Mouse (Mus musculus) heart, postnatal 10 days (tissue): ENCODE data around the gene Baiap2l1. TPM values are rescaled to one million over a fixed set of nuclear protein-coding genes. Genes with fewer than 3 reads are reported as not detected.
"Not testable (repeated sequence)": the region's sequence is repeated elsewhere in the genome, so short reads cannot be mapped to it uniquely, and the experiment has no call there.

Source experiments
- DNase-seq, 2 experiments: peaks; one replicate each; pipeline ENCODE4 v3.0.0; 2021
- intact Hi-C: fragments of 180-260 bp; cut with DNase I; formaldehyde crosslinking; loops from one replicate; pipeline ENCODE4 v1.15.1; 2025
- total RNA-seq, 2 experiments: library from RNA; stranded (reverse); gene quantifications; 2 replicates each; pipeline ENCODE4 v1.2.3; 2021

Gene Baiap2l1
- total RNA-seq, 2 experiments from 2014 or later = 11.3 to 11.5 TPM

DNA sequence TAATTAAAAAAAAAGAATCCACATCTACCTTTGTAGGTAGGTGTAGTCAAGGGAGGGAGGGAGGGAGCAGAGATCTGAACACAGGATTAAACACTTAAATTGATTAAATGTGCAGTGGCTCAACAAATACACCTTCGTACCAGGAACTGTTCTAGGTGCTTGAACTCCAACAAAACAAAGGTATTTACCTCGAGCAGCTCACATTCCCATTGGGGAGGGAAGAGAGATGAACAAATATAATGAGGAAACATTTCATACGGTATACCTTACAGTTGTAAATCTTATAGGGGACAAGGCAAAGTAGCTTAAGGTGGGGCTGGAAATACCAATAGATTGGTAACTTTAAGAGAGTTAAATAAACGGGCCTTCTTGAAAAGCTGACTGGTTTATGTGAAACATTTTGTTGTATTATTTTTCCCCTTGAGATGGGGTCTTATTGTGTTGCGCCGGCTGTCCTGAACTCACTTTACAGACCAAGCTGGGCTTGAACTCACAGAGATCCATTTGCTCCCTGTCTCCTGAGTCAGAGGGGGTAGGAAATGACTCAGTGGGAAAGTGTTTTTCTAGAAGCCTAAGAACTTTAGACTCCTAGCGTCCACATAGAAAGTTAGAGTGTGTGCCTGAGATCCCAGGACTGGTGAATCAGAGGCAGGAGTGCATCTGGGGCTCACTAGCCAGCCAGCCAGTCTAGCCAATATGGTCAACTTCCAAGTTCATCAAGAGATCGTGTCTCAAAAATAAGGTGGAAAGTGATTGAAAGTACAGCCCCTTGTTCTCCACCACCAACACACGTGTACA lies 5.5 kb downstream of the Baiap2l1 start:
- intact Hi-C loops = no loop called here
- no peak for DNase-seq

GRCm38 (mm10) chr5:144351185-144351584 lies 6.7 kb downstream of the Baiap2l1 start:
- intact Hi-C loops = no loop called here
- no peak for DNase-seq

GRCm38 (mm10) chr5:144344592-144344991 lies 13.3 kb downstream of the Baiap2l1 start:
- intact Hi-C loops = no loop called here
- DNase-seq = no peak

DNA sequence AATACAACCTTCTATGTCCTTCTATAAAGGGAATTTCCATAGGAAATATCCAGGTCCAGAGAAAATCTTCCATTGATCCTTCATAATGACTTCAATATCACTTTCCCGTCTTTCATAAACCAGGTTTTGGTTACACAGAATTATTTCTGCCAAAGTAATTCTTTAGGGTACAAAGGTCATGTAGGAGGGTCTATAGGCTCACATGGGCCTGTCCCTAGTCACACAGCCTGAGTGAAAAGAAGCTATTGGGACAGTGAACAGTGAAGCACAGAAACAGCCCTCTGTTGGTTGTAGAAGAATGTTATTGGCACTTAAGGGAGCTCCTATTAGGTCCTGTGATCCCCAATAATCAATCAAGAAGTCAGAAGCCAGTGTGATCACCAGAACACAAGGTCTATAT lies 16.8 kb downstream of the Baiap2l1 start:
- intact Hi-C loops = no loop called here

GRCm38 (mm10) chr5:144338787-144339186 lies 19.1 kb downstream of the Baiap2l1 start:
- intact Hi-C loops = no loop called here
- DNase-seq = no peak

More for the DNA sequence above, 16.8 kb downstream of the Baiap2l1 start:
- DNase-seq = no peak

DNA sequence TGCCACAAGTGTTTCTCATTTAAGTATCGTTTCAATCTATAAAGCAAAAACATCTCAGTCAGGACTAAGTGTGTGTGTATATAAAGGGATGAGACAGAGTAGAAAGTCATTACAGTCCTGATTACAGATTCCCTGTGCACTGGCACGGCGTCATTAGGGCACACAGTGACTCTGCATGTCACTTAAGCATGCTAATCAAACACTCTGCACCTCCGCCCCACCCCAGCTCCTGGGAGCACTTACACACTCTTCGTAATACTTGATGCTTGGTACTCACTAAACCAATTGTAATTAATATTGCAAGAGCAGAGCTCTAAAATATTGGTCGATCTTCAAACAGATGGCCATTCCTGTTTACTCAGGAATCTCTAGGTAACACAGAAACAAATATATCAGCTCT lies 22.6 kb downstream of the Baiap2l1 start:
- intact Hi-C loops, DNase-seq: not testable (repeated sequence)

DNA sequence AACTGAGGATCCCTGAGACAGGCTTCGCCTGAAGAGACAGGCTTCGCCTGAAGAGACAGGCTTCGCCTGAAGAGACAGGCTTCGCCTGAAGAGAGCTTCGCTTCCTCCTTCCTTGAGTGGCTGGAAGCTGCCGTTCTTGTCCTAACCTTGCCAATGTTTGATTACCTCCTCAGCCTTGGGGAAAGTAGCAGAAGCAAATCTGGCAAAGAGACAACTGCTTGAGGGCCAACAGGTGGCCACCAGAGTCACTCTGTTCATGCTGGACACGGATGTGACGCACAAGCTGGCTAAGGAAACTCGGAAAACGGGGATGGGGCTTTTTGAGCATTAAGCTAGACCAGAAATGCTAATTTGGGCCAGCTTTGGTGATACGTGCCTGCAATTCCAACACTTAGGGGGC lies 23.9 kb downstream of the Baiap2l1 start:
- no peak for DNase-seq
- intact Hi-C loops = no loop called here

DNA sequence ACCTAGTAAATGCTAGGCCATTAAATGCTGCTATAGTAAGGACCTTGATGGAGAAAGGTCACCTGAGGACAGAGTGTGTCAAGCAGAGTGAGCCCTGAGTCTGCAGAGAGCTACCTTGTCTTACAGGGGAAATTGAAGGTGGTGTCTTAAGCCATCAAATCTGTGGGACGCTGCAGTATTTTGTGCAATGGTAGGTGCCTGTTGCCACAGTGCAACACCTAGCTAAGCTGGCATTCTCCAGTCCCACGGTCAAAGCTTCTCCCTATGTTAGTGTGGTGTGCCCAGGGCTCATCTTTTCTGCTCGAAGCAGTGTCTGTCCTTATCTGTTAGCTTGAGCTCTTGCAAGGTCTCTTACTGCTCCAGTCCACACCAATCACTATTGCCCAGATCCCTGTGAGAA lies 35.2 kb downstream of the Baiap2l1 start:
- intact Hi-C loops = no loop called here
- DNase-seq = no peak

DNA sequence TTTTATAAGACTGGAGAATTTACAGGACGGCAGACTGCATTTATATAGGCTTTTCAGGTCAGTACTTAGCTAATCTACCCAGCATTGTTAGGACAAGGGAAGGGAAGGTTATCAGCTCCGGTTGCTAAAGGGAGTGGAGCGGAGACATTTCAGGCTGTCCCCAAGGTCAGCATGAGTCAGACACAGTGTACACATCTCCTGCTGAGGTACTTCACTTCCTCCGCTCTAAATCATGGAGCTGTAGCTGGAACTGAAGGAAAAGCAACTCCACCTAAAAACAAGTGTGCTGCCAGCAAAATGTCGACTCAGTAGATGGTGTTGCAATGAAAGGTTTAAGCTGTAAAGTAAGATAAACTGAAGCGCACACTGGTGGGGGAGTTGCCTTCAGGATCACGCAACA lies 36.2 kb downstream of the Baiap2l1 start:
- intact Hi-C loops = no loop called here
- DNase-seq = peak; percentile 32 to 35

DNA sequence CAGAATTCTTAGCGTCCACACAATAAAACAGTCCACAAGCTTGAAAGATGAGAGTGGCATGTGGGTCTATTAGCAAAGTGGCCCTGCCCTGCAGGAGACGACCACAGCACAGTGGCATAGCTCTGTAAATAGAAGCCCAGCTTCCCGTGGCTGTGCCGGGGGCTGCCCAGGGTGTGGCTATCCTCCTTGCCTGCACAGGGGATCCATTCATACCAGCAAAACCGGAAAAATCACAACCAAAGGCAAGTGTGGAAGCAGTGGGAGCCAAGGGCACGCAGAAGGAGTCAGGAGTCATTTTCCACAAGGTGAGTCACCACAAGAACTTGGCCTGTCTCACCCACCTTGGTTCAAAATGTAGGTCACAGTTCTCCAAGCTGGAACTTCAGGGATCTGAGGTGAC lies 39.6 kb downstream of the Baiap2l1 start:
- DNase-seq = peak in 1 of 2 experiments; percentile 13
- intact Hi-C loops = no loop called here

DNA sequence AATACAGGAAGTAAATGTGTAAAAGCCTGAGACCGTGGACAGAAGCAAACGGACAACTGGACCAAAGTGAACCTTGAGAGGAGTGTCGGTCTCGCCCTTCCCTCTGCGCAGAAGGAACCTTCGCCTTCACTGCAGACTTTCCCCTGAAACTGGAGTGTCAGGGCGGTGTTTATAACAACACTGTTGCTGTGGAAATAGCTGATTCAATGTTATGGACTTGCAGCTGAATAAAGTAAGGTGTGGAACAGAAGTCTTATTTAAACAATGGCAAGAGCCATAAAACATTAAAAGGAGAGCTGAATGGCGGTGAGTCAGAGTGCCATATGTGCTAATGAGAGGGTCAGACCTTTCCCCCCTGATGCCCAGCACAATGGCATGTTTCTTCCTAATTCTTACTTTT lies 40.5 kb downstream of the Baiap2l1 start:
- intact Hi-C loops = no loop called here

DNA sequence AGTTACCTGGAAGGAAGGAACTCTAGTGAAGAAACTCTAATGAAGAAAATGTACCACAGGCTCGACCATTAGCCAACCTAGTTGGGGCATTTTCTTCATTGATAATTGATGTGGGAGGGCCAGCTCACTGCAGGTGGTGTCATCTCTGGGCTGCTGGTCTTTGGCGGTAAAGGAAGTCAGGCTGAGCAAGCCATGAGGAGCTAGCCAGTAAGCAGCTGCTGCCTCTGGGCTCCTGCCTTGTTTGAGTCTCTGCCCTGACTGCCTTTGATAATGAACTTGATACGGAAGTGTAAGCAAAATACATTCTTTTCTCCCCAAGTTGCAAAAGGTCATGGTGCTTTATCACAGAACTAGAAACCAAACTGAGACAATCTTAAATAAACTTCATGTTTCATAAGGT lies 41.5 kb downstream of the Baiap2l1 start:
- DNase-seq = no peak
- intact Hi-C loops = no loop called here

More for the DNA sequence above, 40.5 kb downstream of the Baiap2l1 start:
- DNase-seq = no peak

GRCm38 (mm10) chr5:144314731-144315494 lies 43.0 kb downstream of the Baiap2l1 start:
- DNase-seq = no peak
- intact Hi-C loops = no loop called here

DNA sequence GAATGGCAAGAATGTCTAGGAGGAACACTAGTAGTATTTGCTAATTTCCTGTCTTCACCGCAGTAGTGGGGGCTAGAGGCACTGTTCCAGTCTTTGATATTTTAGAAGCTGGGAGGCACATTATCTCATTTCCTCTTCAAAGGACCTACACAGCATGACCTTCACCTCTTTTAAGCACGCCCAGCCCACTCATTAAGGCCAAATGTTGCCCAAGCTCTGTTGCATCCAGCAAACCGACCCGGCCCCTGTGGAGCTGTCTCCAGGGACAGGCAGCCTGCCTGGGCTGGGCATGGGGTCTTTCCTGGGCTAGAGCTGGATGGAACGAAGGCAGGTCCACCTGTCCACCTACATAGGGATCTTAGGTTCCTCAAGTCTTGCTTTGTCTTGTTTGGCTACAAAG lies 44.6 kb downstream of the Baiap2l1 start:
- intact Hi-C loops = no loop called here
- DNase-seq = no peak

- intact Hi-C loops = no loop called here
Measured at GRCm38 (mm10) chr5:144312183-144312582, 45.7 kb downstream of the Baiap2l1 start.

GRCm38 (mm10) chr5:144308929-144309328 lies 49.0 kb downstream of the Baiap2l1 start:
- intact Hi-C loops = no loop called here
- DNase-seq = no peak

More at GRCm38 (mm10) chr5:144312183-144312582, 45.7 kb downstream of the Baiap2l1 start:
- no peak for DNase-seq

DNA sequence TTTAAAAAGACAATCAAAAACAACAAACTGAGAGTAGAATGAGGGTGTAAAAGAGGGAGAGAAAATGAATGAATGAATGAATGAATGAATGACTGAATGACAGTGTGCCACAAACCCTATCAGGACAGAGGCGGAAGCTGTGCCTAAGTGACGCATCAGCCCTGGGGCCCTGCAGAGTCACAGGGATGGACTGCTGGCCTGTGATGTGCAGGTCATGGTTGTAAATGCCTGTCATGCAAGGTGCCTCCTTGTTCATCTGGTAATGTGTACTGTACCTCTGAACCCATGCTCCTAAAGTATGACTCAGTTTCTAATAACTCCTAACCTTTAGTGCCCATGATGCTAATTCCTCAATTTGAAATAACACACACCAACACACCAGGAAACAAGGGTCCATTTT lies 54.8 kb downstream of the Baiap2l1 start:
- DNase-seq = no peak
- intact Hi-C loops = no loop called here

DNA sequence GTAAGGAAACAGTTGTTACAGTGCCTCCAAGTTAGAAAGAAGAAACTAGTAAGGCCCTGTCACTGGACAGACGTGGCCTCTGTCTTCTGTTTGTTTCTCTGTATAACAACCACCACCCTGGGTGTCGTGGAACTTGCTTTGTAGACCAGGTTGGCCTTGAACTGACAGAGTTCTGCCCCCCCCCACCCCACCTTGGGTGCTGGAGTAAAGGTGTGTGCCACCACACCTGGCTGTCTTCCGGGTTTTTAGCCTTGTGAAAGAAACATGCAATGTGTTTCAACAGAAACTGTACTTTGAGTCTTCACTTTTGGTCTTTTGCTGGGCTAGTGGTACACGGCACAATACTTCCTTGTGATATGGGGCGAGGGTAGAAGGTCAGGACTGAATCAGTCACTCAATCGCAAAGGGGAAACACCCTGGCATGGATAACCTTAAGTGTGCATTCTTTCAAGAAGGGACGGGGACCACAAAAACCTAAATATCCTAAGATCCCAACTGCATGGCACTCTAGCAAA lies 61.8 kb downstream of the Baiap2l1 start:
- DNase-seq = no peak
- intact Hi-C loops = no loop called here

DNA sequence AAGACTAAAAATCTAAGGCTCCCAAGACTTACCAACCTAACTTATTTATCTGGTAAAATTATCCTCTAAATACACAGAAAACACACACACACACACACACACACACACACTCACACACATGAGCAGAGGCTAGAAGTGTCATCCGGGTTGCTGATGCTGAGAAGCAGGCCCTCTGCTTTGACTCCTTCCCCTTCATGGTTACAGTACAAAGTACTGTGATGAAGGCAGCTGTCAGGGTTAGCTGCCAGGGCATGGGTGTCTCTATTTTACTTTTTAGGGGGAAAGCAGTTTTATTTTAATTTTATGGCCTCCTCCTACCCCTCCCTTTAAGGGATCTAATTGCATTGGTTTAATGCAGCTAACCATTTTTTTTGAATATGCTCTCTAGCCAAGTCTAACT lies 62.6 kb downstream of the Baiap2l1 start:
- no peak for DNase-seq

DNA sequence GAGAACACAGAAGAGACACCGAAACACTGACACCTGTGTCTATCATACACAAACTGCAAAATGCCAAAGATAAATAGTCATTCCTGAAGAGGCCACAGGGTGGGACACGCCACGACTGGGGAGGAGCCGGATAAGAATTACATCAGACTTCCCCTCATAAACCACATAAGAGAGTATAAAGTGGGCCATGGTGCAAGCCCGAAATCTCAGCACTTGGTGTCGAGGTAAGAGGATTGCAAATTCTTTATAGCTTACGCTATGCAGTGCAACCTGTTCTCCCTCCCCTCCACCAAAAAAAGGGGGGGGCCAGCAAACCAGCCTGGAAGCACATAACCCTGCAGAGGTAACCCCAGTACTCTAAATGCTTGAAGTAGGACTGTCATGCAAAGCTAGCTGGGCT lies 63.0 kb downstream of the Baiap2l1 start:
- intact Hi-C loops = loop anchor here (5.0 kb wide), 1 partner anchor 247 kb away; no protein-coding TSS in a partner anchor
- no peak for DNase-seq

More for the DNA sequence above, 62.6 kb downstream of the Baiap2l1 start:
- intact Hi-C loops = no loop called here

GRCm38 (mm10) chr5:144289769-144290440 lies 68.0 kb downstream of the Baiap2l1 start:
- peak; percentile 57 to 64 for DNase-seq
- intact Hi-C loops = loop anchor here (5.0 kb wide), 2 partner anchors 67 to 252 kb away; partner anchors contain the start of gene Baiap2l1
